Mouse (Mus musculus) MEL (cell line): Measurements from ENCODE around the gene Ephb2. TPM values are rescaled to one million over a fixed set of nuclear protein-coding genes. Genes with fewer than 3 reads are reported as not detected.

ENCODE experiments used
- DNase-seq: peaks from one replicate; pipeline ENCODE4 v3.0.0; 2011; ENCODE audit warnings: low read depth, low spot score
- H3K27ac ChIP-seq: 2 replicates; pipeline ENCODE4 v1.5.1; 2012; ENCODE audit warnings: low read depth, mild to moderate bottlenecking, control low read depth, low read length, moderate library complexity; ENCODE audit not compliant: control insufficient read depth
- H3K27me3 ChIP-seq, 2 experiments: fragments of 150-350 bp in 1 of 2; sonication (generic) in 1 of 2; 2 replicates each; pipeline ENCODE4 v1.6.1; 2012; ENCODE audit warnings: low read length in 2 of 2, mild to moderate bottlenecking in 2 of 2, improper control_type of control experiment in 1 of 2, moderate library complexity in 1 of 2; ENCODE audit not compliant: insufficient read depth in 2 of 2, control insufficient read depth in 1 of 2
- H3K36me3 ChIP-seq, 2 experiments: 2 replicates each; pipeline ENCODE4 v1.6.1; 2012 to 2014; ENCODE audit warnings: low read length in 2 of 2, improper control_type of control experiment in 1 of 2, inconsistent platforms in 1 of 2, mild to moderate bottlenecking in 1 of 2; ENCODE audit not compliant: insufficient read depth in 2 of 2, control insufficient read depth in 1 of 2
- H3K4me1 ChIP-seq, 2 experiments: fragments of 150-350 bp in 1 of 2; sonication (generic) in 1 of 2; 2 replicates each; pipeline ENCODE4 v1.6.1; 2012; ENCODE audit warnings: low read length in 2 of 2, improper control_type of control experiment in 1 of 2, mild to moderate bottlenecking in 1 of 2; ENCODE audit not compliant: insufficient read depth in 2 of 2, control insufficient read depth in 1 of 2
- H3K4me3 ChIP-seq, 2 experiments: fragments of 150-350 bp in 1 of 2; sonication (generic) in 1 of 2; 2 replicates each; pipeline ENCODE4 v1.5.1; 2012; ENCODE audit warnings: low read depth in 2 of 2, low read length in 2 of 2, mild to moderate bottlenecking in 2 of 2, moderate library complexity in 2 of 2, control low read depth in 1 of 2, improper control_type of control experiment in 1 of 2; ENCODE audit not compliant: control insufficient read depth in 1 of 2, insufficient read depth in 1 of 2
- H3K79me2 ChIP-seq: 2 replicates; pipeline ENCODE4 v1.6.1; 2012; ENCODE audit warnings: mild to moderate bottlenecking, low read length, moderate library complexity; ENCODE audit not compliant: control insufficient read depth, poor library complexity, insufficient read depth
- H3K9ac ChIP-seq: 2 replicates; pipeline ENCODE4 v1.6.1; 2012; ENCODE audit warnings: low read depth, mild to moderate bottlenecking, control low read depth, low read length, moderate library complexity; ENCODE audit not compliant: control insufficient read depth, poor library complexity, severe bottlenecking
- H3K9me3 ChIP-seq: fragments of 150-350 bp; sonication (generic); replicated peaks from 2 replicates; pipeline ENCODE4 v1.6.1; 2012; ENCODE audit warnings: mild to moderate bottlenecking, low read length, improper control_type of control experiment, moderate library complexity; ENCODE audit not compliant: insufficient read depth
- CTCF ChIP-seq, 3 experiments: IDR thresholded peaks in 2 of 3; conservative IDR thresholded peaks in 1 of 3; 2 replicates each; pipeline ENCODE4 v1.5.1; 2011 to 2012; ENCODE audit warnings: low read length in 3 of 3, low read depth in 2 of 3, mild to moderate bottlenecking in 2 of 3, improper control_type of control experiment in 1 of 3, inconsistent platforms in 1 of 3, mixed read lengths in 1 of 3, moderate library complexity in 1 of 3; ENCODE audit not compliant: control insufficient read depth in 1 of 3, insufficient read depth in 1 of 3, poor library complexity in 1 of 3, severe bottlenecking in 1 of 3
- ELF1 ChIP-seq: IDR thresholded peaks from 2 replicates; pipeline ENCODE4 v1.6.1; 2014; ENCODE audit warnings: low read depth, mild to moderate bottlenecking, inconsistent platforms, low read length, improper control_type of control experiment, moderate library complexity
- EP300 ChIP-seq, 2 experiments: IDR thresholded peaks; 2 replicates each; pipeline ENCODE4 v1.6.1; 2011; ENCODE audit warnings: improper control_type of control experiment in 2 of 2, low read length in 2 of 2, low read depth in 1 of 2, mild to moderate bottlenecking in 1 of 2
- GABPA ChIP-seq: IDR thresholded peaks from 2 replicates; pipeline ENCODE4 v1.6.1; 2012; ENCODE audit warnings: low read depth, mild to moderate bottlenecking, inconsistent platforms, low read length, improper control_type of control experiment, moderate library complexity
- HCFC1 ChIP-seq: IDR thresholded peaks from 2 replicates; pipeline ENCODE4 v1.6.1; 2012; ENCODE audit warnings: low read depth, mild to moderate bottlenecking, inconsistent platforms, low read length, improper control_type of control experiment, moderate library complexity
- MAFK ChIP-seq: IDR thresholded peaks from 2 replicates; pipeline ENCODE4 v1.6.1; 2011; ENCODE audit warnings: low read depth, mild to moderate bottlenecking, low read length, improper control_type of control experiment, borderline replicate concordance
- MEF2A ChIP-seq: IDR thresholded peaks from 2 replicates; pipeline ENCODE4 v1.6.1; 2014; ENCODE audit warnings: low read depth, mild to moderate bottlenecking, inconsistent platforms, low read length, improper control_type of control experiment; ENCODE audit not compliant: poor library complexity, insufficient replicate concordance, severe bottlenecking; ENCODE audit errors: extremely low read depth
- MXI1 ChIP-seq: IDR thresholded peaks from 2 replicates; pipeline ENCODE4 v1.6.1; 2011; ENCODE audit warnings: mild to moderate bottlenecking, low read depth, low read length, improper control_type of control experiment
- NRF1 ChIP-seq: IDR thresholded peaks from 2 replicates; pipeline ENCODE4 v1.6.1; 2014; ENCODE audit warnings: low read depth, mild to moderate bottlenecking, inconsistent platforms, low read length, improper control_type of control experiment, moderate library complexity; ENCODE audit not compliant: poor library complexity, insufficient read depth, severe bottlenecking
- POLR2A ChIP-seq, 2 experiments: IDR thresholded peaks; 2 replicates each; pipeline ENCODE4 v1.6.1; 2011 to 2012; ENCODE audit warnings: low read length in 2 of 2, mild to moderate bottlenecking in 2 of 2, control low read depth in 1 of 2, improper control_type of control experiment in 1 of 2, low read depth in 1 of 2, moderate library complexity in 1 of 2; ENCODE audit not compliant: control insufficient read depth in 1 of 2, insufficient read depth in 1 of 2, poor library complexity in 1 of 2
- POLR2AphosphoS5 ChIP-seq: IDR thresholded peaks from 2 replicates; pipeline ENCODE4 v1.6.1; 2012; ENCODE audit warnings: low read depth, borderline replicate concordance, mild to moderate bottlenecking, inconsistent platforms, low read length, moderate library complexity, mixed read lengths
- RAD21 ChIP-seq: IDR thresholded peaks from 2 replicates; pipeline ENCODE4 v1.6.1; 2011; ENCODE audit warnings: mild to moderate bottlenecking, low read depth, low read length, improper control_type of control experiment
- SIN3A ChIP-seq: IDR thresholded peaks from 2 replicates; pipeline ENCODE4 v1.6.1; 2012; ENCODE audit warnings: low read length, improper control_type of control experiment, inconsistent platforms
- SMC3 ChIP-seq: IDR thresholded peaks from 2 replicates; pipeline ENCODE4 v1.6.1; 2011; ENCODE audit warnings: low read depth, low read length, improper control_type of control experiment
- TAL1 ChIP-seq: IDR thresholded peaks from 2 replicates; pipeline ENCODE4 v1.6.1; 2012; ENCODE audit warnings: mild to moderate bottlenecking, inconsistent platforms, low read length, moderate library complexity, mixed read lengths
- UBTF ChIP-seq: IDR thresholded peaks from 2 replicates; pipeline ENCODE4 v1.6.1; 2012; ENCODE audit warnings: low read depth, mild to moderate bottlenecking, inconsistent platforms, low read length, improper control_type of control experiment, moderate library complexity, borderline replicate concordance; ENCODE audit not compliant: insufficient read depth
- USF2 ChIP-seq, 2 experiments: IDR thresholded peaks; 2 replicates each; pipeline ENCODE4 v1.6.1; 2011 to 2012; ENCODE audit warnings: improper control_type of control experiment in 2 of 2, low read length in 2 of 2, borderline replicate concordance in 1 of 2, inconsistent platforms in 1 of 2, low read depth in 1 of 2, mild to moderate bottlenecking in 1 of 2; ENCODE audit not compliant: insufficient read depth in 1 of 2
- ZC3H11A ChIP-seq: IDR thresholded peaks from 2 replicates; pipeline ENCODE4 v1.6.1; 2012; ENCODE audit warnings: low read depth, mild to moderate bottlenecking, inconsistent platforms, low read length, improper control_type of control experiment
- ZMIZ1 ChIP-seq: IDR thresholded peaks from 2 replicates; pipeline ENCODE4 v1.6.1; 2012; ENCODE audit warnings: low read depth, mild to moderate bottlenecking, inconsistent platforms, low read length, improper control_type of control experiment, moderate library complexity
- ZNF384 ChIP-seq: IDR thresholded peaks from 2 replicates; pipeline ENCODE4 v1.6.1; 2012; ENCODE audit warnings: low read depth, mild to moderate bottlenecking, inconsistent platforms, low read length, improper control_type of control experiment
- polyA plus RNA-seq, 2 experiments: library from polyadenylated mRNA; stranded (reverse) in 1 of 2; unstranded in 1 of 2; fragments of >175 nt in 1 of 2; fragments of >200 nt in 1 of 2; gene quantifications; 2 replicates each; pipeline versions ENCODE4 v1.2.1 to v1.2.4; 2012; ENCODE audit warnings: low replicate concordance in 2 of 2, low read depth in 1 of 2; ENCODE audit not compliant: insufficient read length in 2 of 2, insufficient read depth in 1 of 2, missing spikeins in 1 of 2
- total RNA-seq: library from RNA; depleted of rRNA; stranded (reverse); fragments of 300-350 nt; gene quantifications from 2 replicates; pipeline ENCODE4 v1.2.3, GENCODE M21; 2012

The Ephb2 gene
- total and polyA plus RNA-seq, 3 experiments, result 1.9 to 4.1 TPM; not detected in 1

GRCm38 (mm10) chr4:136776471-136776892 lies 59.3 kb downstream of the Ephb2 start:
- no peak for TF ChIP-seq ZC3H11A
- no peak for TF ChIP-seq ELF1
- no peak for TF ChIP-seq POLR2A (IDR thresholded peaks at IDR 0.05; ENCODE audit: control insufficient read depth in 1 of 2, insufficient read depth in 1 of 2, low read depth in 1 of 2, low read length in 2 of 2, poor library complexity in 1 of 2)
- TF ChIP-seq CTCF (IDR thresholded peaks at IDR 0.05 in 2 of 3, conservative IDR thresholded peaks at IDR 0.05 in 1 of 3; ENCODE audit: control insufficient read depth in 1 of 3, insufficient read depth in 1 of 3, low read depth in 2 of 3, low read length in 3 of 3, poor library complexity in 1 of 3, severe bottlenecking in 1 of 3), result no peak
- TF ChIP-seq UBTF, result no peak
- no peak for TF ChIP-seq RAD21
- TF ChIP-seq ZMIZ1, result no peak
- no peak for TF ChIP-seq NRF1
- no peak for TF ChIP-seq POLR2AphosphoS5
- no peak for TF ChIP-seq SMC3
- no peak for TF ChIP-seq HCFC1
- no peak for TF ChIP-seq USF2 (IDR thresholded peaks at IDR 0.05; ENCODE audit: borderline replicate concordance in 1 of 2, insufficient read depth in 1 of 2, low read depth in 1 of 2, low read length in 2 of 2)
- TF ChIP-seq EP300 (IDR thresholded peaks at IDR 0.05; ENCODE audit: low read depth in 1 of 2, low read length in 2 of 2), result no peak
- no peak for TF ChIP-seq MAFK
- TF ChIP-seq GABPA, result no peak
- TF ChIP-seq SIN3A, result no peak
- no peak for TF ChIP-seq MXI1
- TF ChIP-seq ZNF384, result no peak
- no peak for TF ChIP-seq MEF2A
- H3K27me3 ChIP-seq, result no peaks in the 10 kb centered on the region

GRCm38 (mm10) chr4:136775903-136776302 lies 59.9 kb downstream of the Ephb2 start:
- Histone ChIP-seq H3K36me3 (no peaks in the 10 kb centered on the region), H3K27ac (no peak overlapping the region), H3K9ac (no peak overlapping the region), H3K27me3 (no peaks in the 10 kb centered on the region), H3K4me1 (no peaks in the 10 kb centered on the region), H3K4me3 (no peak overlapping the region), H3K79me2 (no peaks in the 10 kb centered on the region), H3K9me3 (no peaks in the 10 kb centered on the region)
- no peak for TF ChIP-seq TAL1
- TF ChIP-seq ELF1, result no peak
- DNase-seq, result no peak

More at GRCm38 (mm10) chr4:136776471-136776892, 59.3 kb downstream of the Ephb2 start:
- DNase-seq, result no peak
- no peak overlapping the region for H3K9ac ChIP-seq
- no peaks in the 10 kb centered on the region for H3K36me3 ChIP-seq
- no peaks in the 10 kb centered on the region for H3K4me1 ChIP-seq
- no peak overlapping the region for H3K4me3 ChIP-seq
- no peak overlapping the region for H3K27ac ChIP-seq
- H3K9me3 ChIP-seq, result no peaks in the 10 kb centered on the region
- H3K79me2 ChIP-seq, result no peaks in the 10 kb centered on the region
